Mouse (Mus musculus): ENCODE measurements around the gene Nfyc.

Gene Nfyc

DNA sequence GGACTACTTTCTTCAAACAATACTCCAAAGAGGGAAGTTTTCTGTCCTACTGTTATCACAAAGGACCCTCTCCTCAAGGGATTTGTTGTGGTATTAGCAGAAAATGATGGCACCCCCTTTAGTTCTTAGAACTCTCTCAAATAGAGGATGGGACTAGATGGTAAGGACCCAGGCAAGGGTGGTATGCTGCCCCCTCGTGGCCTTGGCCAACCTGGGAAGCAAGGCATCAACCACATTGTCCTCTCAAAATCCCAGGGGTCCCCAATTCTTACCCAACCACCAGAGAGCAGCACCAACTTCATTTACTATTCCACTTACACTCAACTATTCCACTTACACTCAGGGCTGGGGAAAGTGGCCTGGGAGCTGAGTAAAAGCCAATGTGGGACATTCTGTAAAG is 76.1 kb downstream of the Nfyc start:
- in situ Hi-C loops (cut with MboI): no loop called here

DNA sequence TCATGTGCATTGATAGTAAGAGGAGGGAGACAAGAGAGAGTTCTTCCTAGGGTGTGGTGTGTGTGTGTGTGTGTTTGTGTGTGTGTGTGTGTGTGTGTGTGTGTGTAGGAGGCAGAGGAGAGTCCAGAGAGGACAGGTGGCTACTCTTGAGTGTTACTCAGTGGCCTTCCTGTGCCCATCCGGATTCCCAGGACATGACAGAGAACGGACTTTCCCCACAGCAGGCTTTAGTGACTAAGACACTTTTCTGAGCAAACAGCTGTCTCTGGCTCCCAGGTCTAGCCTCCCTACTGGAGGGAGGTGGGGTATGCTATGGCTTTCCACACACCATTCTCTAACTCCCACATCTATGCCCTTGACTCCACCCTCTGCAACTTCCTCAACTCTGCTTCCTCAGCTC is 81.8 kb downstream of the Nfyc start:
- in situ Hi-C loops (cut with MboI): no loop called here

DNA sequence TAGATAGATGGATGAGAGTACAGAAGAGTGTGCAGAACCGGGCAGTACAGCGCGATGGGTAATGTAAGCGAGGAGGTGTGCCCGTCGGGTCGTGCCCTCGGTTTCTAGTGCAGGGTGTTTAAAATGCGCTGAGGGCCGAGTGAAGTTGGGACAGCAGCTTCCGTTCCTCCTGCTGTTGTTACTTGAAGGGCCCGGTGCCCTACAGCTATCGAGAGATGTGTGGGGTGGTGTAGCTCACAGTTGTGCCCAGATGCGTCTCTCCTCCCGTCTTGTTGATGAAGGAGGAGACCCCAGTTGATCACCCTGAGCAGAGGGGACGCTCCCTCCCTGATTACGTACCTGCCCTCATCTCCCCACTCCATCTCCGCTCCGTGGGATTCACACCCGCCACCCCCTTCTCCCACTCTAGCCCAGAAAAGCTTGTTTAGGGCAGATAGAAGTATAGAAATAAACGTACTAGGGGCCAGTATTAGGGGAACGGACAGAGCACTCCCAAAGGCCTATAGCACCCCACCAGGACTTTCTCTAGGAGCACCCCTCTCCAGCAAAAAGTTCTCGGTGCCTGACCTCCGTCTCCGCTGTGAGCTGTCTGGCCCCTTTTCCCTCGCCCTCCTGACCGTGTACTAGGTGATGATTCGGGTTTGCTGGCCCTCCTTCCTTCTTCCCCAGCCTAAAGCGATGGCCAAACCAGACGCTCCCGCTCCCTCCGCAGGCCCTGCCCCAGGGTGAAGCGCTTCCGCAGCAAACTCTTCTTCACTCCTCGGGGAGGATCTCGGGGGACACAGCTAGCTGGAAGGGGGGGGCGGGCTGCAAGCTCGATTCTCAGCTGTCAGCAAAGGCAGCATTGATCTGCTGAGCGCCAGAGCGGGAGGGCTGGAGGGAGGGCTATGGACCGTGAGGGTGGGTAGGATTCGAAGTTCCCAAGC is 83.2 kb downstream of the Nfyc start, which contains the start of gene Kcnq4:
Gene Kcnq4, minus strand, starts transcription at position 672 of the 926 bp plus-strand sequence.
- in situ Hi-C loops (cut with MboI): no loop called here

DNA sequence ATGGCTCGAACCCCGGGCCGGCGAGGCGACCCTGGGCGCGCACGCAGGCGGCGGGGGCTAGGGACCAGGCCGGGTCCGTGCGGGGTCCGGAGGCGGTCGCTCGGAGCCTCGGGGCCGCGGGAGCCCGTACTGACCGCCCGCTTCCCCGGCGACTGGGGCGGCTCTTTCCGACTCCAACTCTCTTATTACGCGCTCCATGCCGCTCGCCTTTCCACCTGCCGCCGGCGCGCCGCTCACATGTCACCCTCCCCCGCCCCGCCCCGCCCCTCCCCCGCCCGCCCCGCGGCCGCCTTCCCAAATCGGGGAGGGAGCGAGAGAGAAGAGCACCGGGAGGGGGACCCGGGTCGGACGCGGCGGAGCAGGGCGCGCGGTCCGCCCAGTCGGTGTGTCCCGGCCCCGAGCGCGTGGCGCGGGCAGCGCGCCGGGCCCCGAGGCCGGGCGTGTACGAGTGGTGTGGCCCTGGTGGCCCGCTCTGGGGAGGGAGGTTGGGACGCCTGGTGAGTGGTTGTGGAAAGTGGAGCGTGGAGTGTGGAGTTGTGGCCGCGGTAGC is 84.1 kb downstream of the Nfyc start:
- in situ Hi-C loops (cut with MboI): no loop called here

DNA sequence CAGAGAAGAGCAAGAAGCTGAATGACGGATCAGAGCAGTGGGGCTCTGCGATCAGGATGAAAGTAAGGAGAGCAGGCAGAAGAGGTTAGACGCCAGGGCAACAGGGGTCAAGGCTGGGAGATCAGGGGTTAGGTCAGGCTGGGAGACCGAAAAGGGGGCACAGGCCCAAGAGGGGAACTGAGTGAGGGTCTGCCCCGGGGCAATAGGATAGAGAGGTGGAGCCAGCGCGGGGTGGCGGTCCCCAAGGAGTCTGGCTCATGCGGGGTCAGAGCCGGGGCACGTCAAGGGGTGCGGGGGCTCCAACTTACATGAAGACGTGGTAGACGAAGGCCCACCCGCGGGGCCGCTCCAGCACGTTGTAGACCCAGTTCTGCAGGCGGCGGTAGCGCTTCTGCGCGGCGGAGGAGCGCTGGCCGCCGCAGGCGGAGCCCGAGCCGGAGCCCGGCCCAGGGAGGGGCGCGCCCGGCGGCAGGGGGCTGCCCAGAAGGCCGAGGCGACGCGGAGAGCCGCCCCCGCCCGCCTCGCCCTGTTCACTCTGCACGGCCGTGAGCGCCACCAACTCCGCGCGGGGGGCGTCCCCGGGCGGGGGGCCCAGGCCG is 84.7 kb downstream of the Nfyc start:
- in situ Hi-C loops (cut with MboI): no loop called here

DNA sequence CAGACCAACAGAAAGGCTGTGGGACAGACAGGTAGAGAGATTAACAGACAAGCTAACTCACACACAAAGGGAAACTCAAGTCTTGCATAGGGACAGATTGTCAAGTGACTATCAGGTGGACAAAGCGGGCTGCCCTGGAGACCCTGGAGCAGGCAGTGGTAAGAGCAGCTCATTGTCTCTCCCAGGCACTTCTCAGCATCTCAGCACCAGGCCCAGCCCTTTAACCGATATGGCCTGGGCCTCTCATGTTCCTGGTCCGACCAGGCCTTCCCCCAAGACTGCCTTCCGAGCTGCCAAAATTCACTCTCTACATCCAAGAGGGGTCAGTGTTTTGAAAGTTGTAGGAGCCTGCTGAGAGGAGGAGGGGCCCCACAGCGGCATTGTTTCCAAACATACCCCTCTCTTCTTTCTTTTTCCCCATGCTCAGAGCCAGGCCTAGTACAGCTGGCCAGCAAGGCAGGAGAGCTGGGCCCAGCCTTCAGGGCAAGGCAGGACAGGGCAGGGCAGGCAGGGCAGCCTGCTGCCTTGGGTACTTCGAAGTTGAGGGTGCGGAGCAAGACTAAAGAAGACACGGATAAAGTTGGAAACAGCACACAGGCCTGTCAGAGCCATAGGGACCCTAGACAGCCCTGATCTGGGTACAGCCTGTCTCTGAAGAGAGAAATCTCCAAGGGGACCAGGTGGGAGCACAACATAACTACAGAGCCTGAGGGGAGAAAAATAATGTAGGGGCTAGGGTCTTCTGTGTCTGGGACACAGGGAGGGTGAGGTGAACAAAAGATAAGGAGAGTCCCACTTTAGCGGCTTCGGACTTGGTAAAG is 85.4 kb downstream of the Nfyc start:
- in situ Hi-C loops (cut with MboI): no loop called here

DNA sequence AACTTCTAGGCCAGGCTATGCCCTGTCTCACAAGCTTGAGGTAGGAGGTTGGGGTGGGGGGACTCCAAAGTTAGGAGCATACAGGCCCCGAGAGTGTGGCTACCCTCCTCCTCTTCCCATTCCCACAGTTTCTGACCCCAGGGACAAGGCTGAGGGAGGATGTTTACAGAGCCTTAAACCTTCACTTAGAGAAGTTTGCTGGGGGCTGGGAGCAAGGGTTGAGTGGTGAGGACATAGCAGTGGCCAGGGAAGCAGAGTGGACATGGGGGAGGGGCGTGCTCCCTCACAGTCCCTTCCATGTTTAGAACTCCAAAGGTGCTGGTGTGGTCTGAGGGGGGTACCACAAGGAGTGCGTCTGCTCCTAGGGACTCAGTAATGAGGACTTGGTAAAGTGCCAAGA is 87.7 kb downstream of the Nfyc start:
- in situ Hi-C loops (cut with MboI): no loop called here

DNA sequence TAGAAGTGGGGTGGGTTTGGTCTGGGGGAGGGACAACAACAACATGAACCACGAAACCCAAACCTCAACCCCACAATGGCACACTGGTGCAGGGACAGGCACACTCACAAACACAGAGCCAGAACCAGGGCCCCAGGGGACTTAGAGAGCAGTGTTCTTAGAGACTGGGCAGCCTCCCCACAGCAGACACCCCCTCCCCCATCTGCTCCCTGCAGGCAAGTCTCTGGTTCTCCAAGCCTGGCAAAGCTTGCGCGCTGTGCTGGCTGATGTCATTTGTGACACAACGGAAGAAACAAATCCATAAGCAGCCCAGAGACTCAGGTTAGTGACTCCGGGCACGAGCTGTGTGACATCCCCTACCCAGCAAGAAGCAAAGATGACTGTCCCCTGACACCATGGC is 90.1 kb downstream of the Nfyc start:
- in situ Hi-C loops (cut with MboI): no loop called here

DNA sequence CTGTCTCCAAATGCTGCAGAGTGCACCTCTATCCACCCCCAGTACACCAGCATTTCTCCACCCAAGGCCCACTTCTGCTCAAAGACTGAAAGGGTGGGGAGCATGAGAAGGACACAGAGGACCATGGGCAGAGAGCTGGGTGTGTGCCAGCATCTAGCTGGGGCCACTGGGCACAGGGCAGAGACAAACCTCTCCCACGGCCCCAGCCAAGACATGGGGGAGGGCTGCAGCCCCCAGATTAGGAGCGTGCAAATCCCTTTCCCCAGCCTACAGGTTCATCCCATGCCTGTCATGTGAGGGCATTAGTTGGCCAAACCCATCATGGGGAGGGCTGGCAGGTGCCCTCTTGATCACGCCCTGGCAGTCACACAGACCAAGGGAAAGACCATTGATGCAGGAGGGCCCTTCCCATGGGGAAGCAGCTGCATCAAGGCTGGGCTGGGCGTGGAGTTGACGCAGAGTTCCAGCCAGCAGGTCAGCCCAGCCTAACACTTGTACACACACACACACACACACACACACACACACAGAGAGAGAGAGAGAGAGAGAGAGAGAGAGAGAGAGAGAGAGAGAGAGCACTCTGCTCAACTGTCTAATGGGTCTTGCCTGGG is 97.3 kb downstream of the Nfyc start:
- in situ Hi-C loops (cut with MboI): no loop called here

DNA sequence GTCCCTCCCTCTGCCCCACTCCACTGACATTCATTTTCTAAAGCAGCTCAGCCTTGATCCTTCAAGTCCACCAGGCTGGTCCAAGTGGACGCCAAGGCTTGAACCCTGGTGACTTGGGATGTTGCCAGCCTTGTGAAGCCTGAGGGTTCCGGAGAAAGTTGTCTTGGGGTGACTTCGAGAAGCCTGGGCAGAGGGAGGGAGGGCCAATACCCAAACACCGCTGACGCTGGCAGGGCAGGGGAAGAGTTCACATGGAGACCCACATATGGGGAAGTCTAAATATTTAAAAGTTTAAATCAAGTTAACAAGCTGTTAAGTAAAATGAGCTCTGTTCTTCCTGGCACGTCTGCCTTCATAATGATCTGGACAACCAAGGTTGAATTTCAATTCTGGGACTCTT is 98.6 kb downstream of the Nfyc start:
- in situ Hi-C loops (cut with MboI): no loop called here

DNA sequence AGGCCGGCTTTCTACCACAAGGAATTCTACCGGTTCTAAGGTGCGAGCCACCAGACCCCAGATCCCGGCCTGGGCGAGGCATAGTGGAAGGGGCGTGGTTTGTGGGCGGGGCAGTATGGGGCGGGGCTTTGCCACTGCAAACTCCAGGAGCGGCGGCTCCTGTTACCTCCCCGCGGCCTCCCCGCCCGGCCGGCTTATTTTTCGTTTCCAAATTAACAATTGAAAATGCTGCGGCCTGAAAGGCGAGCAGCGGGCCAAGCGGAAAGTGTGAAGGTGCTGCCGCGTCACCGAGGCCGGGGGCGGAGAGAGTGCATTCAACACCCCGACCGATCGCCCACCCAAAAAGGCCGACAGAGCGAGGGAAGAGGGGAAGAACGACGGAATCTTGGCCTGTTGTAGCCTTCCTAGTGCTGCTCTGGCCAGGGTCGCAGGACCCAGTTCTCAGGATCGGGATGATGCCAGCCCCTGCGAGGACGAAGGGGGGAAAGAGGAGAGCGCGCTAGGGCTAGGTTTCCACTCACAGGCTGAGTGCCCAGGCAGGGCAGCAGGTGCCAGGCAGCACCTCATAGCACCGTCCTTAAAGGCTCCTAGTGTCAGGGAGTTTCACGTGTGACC is 100.2 kb downstream of the Nfyc start:
- in situ Hi-C loops (cut with MboI): no loop called here

DNA sequence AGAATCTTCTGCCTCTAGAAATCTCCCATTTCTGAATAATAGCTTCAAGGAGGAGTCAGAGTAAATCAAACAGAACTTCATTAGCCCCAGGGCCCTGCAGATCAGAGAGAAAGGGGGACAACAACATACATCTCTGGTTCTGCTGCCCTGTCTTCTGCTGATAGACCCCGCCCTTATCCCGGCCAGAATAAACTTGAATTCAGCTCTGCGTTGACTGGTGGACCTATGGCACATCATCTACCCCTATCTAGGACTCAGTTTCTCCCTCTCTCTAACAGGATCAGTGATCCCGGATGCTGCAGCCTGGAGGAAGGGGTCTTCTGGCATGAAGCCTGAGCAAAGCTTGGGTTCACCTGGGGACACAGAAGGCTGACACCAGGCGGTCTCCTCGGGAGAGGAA is 100.8 kb downstream of the Nfyc start:
- in situ Hi-C loops (cut with MboI): no loop called here

DNA sequence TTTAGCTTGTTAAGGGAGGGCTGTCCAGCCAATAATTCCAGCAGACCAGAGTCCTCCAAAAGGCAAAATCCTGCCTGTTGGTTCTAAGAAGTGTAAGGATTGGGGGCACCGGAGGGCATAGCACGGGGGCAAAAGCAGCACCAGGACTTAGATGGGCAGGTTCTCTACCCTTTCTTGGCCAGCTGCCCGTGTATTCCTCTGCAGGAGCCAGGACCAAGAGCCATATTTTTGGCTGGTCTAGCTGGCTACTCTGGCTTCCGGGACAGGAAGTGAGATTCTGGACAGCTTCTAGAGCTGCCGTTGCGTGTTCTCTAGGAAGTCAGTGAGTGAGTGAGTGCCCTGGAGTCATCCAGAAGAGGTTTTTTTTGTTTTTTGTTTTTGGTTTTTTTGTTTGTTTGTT is 101.2 kb downstream of the Nfyc start:
- in situ Hi-C loops (cut with MboI): no loop called here

DNA sequence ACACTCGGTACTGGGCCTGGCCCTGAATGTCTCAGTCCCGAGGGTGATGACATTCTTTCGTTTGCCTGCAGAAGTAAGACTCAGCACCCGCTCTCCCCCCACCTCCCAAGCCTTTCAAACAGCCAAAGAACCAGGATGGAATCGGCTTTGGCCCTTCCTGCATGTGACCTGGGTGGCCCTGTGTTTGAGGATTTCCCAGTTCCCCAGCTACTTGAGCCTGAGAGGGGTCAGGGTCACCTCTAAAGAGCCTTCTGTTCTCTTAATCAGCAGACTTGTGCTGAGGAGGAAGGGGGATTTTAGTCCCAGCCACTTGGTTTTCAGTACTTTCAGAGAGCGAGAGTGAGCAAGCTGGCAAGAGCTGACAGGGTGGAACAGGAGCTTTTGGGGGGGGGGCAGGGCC is 101.9 kb downstream of the Nfyc start:
- in situ Hi-C loops (cut with MboI): no loop called here

DNA sequence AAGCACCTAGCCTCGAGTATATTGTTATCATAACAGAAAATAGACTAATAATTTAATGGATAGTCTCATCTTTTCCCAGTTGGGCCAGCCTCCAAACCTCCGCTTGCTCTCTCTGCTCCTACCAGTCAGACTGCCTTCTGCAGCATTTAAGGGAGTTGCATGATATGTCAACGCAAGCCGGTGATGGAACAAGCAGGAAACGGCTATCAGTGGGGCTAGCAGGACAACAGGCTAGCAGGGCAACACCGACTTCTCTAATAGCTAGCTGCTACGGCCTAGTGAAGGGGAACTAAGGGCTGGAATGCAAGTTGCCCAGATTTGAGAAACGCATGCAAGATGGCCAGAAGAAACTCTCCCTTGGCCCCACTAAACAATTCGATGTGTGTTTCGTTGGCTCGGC is 103.5 kb downstream of the Nfyc start:
- in situ Hi-C loops (cut with MboI): no loop called here

DNA sequence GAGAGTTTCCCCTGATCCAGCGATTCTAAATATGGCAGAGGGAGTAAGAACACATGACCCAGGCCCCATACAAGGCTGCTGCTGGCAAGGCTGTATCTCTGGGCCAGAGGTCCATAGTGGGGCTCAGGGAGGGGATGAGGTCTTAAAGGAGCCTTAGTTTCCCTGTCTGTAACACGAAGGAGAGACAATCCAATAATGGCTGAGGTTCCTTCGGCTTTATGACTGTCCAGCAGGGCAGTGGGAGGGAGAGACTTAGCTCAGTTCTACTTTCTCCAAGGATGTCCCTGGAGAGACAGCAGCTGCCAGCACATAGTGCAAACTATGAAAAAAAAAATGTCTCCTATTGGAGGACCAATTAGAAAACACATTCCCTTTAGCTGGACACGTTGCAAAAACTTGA is 105.2 kb downstream of the Nfyc start:
- in situ Hi-C loops (cut with MboI): no loop called here

DNA sequence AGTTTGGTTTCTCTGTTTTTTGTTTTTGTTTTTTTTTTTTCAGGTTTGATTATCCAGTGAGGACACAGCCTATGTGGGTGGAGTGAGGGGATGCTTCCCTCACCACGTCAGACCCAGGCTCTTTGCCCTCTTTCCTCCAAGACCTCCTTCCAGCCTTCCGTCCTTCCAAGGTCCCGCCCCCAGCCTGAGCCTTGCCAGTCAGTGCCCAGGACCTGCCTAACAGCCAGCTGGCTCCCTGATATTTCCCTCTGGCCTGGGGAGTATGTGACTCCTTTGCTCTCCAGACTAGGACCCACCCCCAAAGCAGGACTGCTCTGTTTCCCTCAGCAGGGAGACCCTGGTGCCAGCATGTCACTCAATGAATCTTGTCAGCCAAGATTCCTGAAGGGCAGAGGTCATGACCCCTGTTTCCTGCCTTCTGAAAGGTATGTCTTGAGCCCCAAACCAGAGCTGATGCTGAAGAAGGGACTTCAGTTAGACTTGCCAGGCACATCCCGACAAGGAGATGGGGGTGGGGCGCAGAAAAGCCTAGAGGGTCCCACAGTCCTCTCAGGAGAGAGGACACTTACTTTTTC is 105.8 kb downstream of the Nfyc start:
- in situ Hi-C loops (cut with MboI): no loop called here

DNA sequence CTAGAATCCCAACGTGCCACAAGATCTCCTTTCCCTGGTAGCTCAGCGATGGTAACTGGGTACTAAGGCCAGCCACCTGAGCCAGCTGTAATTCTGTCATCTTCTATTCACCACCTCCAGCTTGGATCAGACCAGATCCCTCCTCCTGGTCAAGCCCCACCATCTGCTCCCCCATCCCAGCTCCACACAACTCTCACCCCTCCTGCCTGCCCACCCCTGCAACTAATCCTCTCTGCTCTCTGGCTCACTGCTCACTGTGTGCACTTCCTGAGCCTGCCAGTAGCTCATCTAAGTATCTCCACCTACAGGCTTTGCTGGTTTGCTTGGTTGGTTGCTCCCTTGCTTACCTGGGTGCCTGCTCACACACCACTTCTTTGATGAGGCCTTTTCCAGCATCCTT is 109.8 kb downstream of the Nfyc start:
- in situ Hi-C loops (cut with MboI): no loop called here

DNA sequence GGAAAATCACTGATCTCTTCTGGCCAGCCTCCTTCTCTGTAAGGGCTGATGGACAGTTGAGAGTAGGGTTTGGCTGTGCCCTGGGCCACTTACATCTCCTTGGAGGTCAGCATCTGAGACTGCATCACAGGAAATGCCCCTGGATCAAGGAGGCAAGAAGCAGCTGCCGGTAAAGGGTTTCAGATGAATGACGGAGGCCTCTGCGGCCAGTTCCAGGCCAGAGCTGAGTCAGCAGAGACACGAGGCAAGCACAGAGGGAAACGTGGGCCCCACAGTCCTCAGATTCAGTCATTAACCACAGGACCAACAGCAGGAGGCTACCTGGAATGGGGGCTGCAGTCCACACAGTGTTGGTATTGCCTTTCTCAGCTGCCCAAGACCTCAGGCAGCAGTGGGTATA is 112.2 kb downstream of the Nfyc start:
- in situ Hi-C loops (cut with MboI): no loop called here

DNA sequence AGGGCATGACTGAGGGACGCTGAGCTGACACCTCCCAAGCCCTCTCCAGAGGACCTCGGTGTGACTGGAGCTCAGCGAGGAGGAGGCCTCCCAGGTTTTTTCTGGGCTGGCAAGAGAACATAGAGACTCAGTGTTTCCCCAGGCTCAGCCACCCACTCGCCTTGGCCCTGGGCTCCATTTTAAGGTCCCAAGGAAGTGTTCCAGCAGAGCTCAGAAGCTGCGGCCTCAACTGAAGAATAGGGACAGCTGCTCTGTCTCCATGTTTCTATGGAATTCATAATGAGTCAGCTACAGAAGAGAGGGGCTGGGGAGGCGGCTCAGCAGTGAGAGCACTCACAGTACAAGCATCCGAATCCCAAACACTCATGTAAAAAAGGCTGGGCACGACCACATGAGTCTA is 113.8 kb downstream of the Nfyc start:
- in situ Hi-C loops (cut with MboI): no loop called here

DNA sequence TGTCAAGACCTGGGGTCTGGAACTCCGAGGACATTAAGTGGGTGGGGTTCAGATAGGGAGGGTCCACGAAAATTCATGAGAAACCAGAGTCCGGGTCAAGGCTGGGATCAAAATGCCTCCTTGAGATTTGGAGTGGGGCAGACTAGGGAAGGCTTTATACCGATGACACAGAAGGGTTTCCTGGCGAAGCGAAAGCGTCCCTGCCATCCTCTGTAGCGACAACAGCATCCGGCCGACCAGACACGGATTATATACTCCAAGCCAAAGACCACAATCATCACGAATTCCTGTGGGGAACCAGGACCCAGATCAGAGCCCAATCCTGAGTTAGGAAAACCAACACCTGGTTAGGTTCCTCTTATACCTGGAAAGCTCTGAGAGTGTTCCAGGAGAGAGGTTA is 114.6 kb downstream of the Nfyc start:
- in situ Hi-C loops (cut with MboI): no loop called here
